Mouse (Mus musculus) heart, postnatal 14 days (tissue): ENCODE results near the gene Rab43. TPM values are rescaled to one million over a fixed set of nuclear protein-coding genes. Genes with fewer than 3 reads are reported as not detected.

ENCODE experiments used
- total RNA-seq, 2 experiments: library from RNA; stranded (reverse); gene quantifications; 2 replicates each; pipeline ENCODE4 v1.2.3; 2021

The Rab43 gene
- total RNA-seq, 2 experiments from 2014 or later, result 16.7 to 17.4 TPM

Other genes starting within 250 kb of the Rab43 start
- gene Prokr1, start 221.4 kb downstream of the Rab43 start, total RNA-seq, result under 1 TPM; 0.50 to 0.63 TPM
- 1 to 10 TPM; 2.4 to 2.6 TPM for gene Aplf, start 140.0 kb downstream of the Rab43 start, total RNA-seq
- 1 to 10 TPM; 3.1 to 3.2 TPM for gene Efcc1, start 81.3 kb downstream of the Rab43 start, total RNA-seq
- gene Gp9, start 34.1 kb downstream of the Rab43 start, total RNA-seq, result 1 to 10 TPM in 1 of 2 experiments, under 1 TPM in 1; 0.33 to 1.0 TPM
- 1 to 10 TPM in 1 of 2 experiments, under 1 TPM in 1; 0.55 to 1.5 TPM for gene Gm45140, start 23.6 kb upstream of the Rab43 start, total RNA-seq
- 10 to 100 TPM; 17.8 TPM for gene Isy1, start 26.6 kb upstream of the Rab43 start, total RNA-seq
- 100 to 1,000 TPM; 279 to 283 TPM for gene Cnbp, start 38.9 kb upstream of the Rab43 start, total RNA-seq
- 10 to 100 TPM; 50.4 to 55.7 TPM for gene Copg1, start 75.7 kb upstream of the Rab43 start, total RNA-seq
- gene Hmces, start 101.8 kb upstream of the Rab43 start, total RNA-seq, result 10 to 100 TPM; 12.0 to 12.2 TPM
- gene H1fx, start 169.5 kb upstream of the Rab43 start, total RNA-seq, result 1 to 10 TPM; 6.5 to 7.1 TPM
- 100 to 1,000 TPM; 265 to 272 TPM for gene Rab7, start 233.1 kb upstream of the Rab43 start, total RNA-seq